Mouse (Mus musculus) forebrain, postnatal 0 days (tissue): Measurements from ENCODE around the gene Efna2. TPM values are rescaled to one million over a fixed set of nuclear protein-coding genes. Genes with fewer than 3 reads are reported as not detected.

Experiments used
- ATAC-seq: fragments of 200-750 bp; cut with Nextera tagmentation; 2 replicates; pipeline ENCODE4 v1.8.0; 2017; ENCODE audit warnings: mild to moderate bottlenecking, moderate library complexity
- DNase-seq: peaks from one replicate; pipeline ENCODE4 v3.0.0-alpha.2; 2015
- H3K27ac ChIP-seq: fragments of 300-500 bp; sonication (generic); 2 replicates; pipeline ENCODE4 v1.5.1; 2014; ENCODE audit warnings: low read depth, mild to moderate bottlenecking, antibody characterized with exemption, low read length, moderate library complexity, mixed read lengths
- H3K27me3 ChIP-seq: fragments of 300-500 bp; sonication (generic); 2 replicates; pipeline ENCODE4 v1.6.1; 2014; ENCODE audit warnings: mild to moderate bottlenecking, low read length, mixed read lengths; ENCODE audit not compliant: insufficient read depth
- H3K36me3 ChIP-seq: fragments of 300-500 bp; sonication (generic); 2 replicates; pipeline ENCODE4 v1.6.1; 2014; ENCODE audit warnings: mild to moderate bottlenecking, moderate library complexity; ENCODE audit not compliant: insufficient read depth
- H3K4me1 ChIP-seq: fragments of 300-500 bp; sonication (generic); 2 replicates; pipeline ENCODE4 v1.6.1; 2014; ENCODE audit warnings: antibody characterized with exemption; ENCODE audit not compliant: insufficient read depth
- H3K4me2 ChIP-seq: fragments of 300-500 bp; sonication (generic); 2 replicates; pipeline ENCODE4 v1.6.1; 2014; ENCODE audit warnings: low read depth, mild to moderate bottlenecking, moderate library complexity
- H3K4me3 ChIP-seq: fragments of 300-500 bp; sonication (generic); 2 replicates; pipeline ENCODE4 v1.5.1; 2014; ENCODE audit warnings: low read depth, low read length, mixed read lengths
- H3K9ac ChIP-seq: fragments of 300-500 bp; sonication (generic); 2 replicates; pipeline ENCODE4 v1.6.1; 2014; ENCODE audit warnings: mild to moderate bottlenecking
- H3K9me3 ChIP-seq: fragments of 300-500 bp; sonication (generic); 2 replicates; pipeline ENCODE4 v1.6.1; 2016; ENCODE audit warnings: low read length
- CTCF ChIP-seq: sonication (generic); IDR thresholded peaks from 2 replicates; pipeline ENCODE4 v1.5.1; 2016; ENCODE audit warnings: antibody characterized with exemption, control low read depth, low read depth
- WGBS: fragments of 180-500 bp; shearing (Covaris S2); extraction: QIAGEN DNeasy Blood & Tissue Kit; methylation state at CpG from one replicate; pipeline ENCODE4 v1.1.7; 2014; 5-methylcytosine and 5-hydroxymethylcytosine counted together
- polyA plus RNA-seq: library from polyadenylated mRNA; unstranded; fragments of >200 nt; fragmentation: Nextera tagmentation; extraction: Ambion mirVana; gene quantifications from 2 replicates; pipeline ENCODE4 v1.2.1, GENCODE M21; 2015
- total RNA-seq: library from RNA; depleted of rRNA; stranded (reverse); fragments of >200 nt; gene quantifications from 2 replicates; pipeline ENCODE4 v1.2.3, GENCODE M21; 2014

Efna2 gene
- total and polyA plus RNA-seq, 2 experiments from 2014 or later, result 29.0 to 31.3 TPM

GRCm38 (mm10) chr10:80160455-80161371 lies 18.6 kb upstream of the Efna2 start:
- TF ChIP-seq CTCF, result no peak
- H3K9me3 ChIP-seq, result no peaks in the 10 kb centered on the region
- peak overlapping the region; percentile 72 for H3K27ac ChIP-seq
- DNase-seq (no peak), ATAC-seq (no peak)
- H3K4me3 ChIP-seq, result peak overlapping the region; percentile 42
- 5% methylated on average over 32 of the region's 33 CpGs for WGBS
- peaks cover 18% of the 10 kb centered on the region for H3K4me1 ChIP-seq
- peak overlapping the region; percentile 80 for H3K4me2 ChIP-seq
- H3K27me3 ChIP-seq, result no peaks in the 10 kb centered on the region
- peaks cover 19% of the 10 kb centered on the region for H3K36me3 ChIP-seq
- H3K9ac ChIP-seq, result peak overlapping the region; percentile 37

GRCm38 (mm10) chr10:80161522-80162242 lies 17.6 kb upstream of the Efna2 start:
- no peaks in the 10 kb centered on the region for H3K9me3 ChIP-seq
- ATAC-seq (no peak), DNase-seq (no peak)
- H3K27ac ChIP-seq, result no peak overlapping the region
- H3K27me3 ChIP-seq, result no peaks in the 10 kb centered on the region
- peaks cover 24% of the 10 kb centered on the region for H3K4me1 ChIP-seq
- H3K9ac ChIP-seq, result peak overlapping the region; percentile 35; the same call in 1 of the 2 replicates
- H3K4me3 ChIP-seq, result no peak overlapping the region
- H3K36me3 ChIP-seq, result peaks cover 10% of the 10 kb centered on the region
- 20% methylated on average over 7 of the region's 7 CpGs for WGBS
- no peak for TF ChIP-seq CTCF
- H3K4me2 ChIP-seq, result no peak overlapping the region

DNA sequence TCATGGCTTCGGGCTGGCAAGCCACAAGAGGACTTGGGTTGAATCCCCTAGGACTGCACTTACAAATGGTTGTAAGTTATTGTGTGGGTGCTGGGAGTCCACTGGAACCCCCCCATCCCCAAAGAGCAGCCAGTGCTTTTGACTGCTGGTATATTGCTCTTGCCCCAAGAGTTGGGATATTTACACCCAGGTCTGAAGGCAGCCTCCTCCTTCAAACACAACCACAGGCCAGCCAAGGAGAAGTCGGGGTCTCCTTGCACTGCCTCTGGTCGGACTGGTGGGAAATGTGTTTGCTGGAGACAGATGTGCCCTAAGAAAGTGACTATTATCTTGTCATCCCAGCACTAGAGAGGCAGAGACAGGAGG lies 17.1 kb upstream of the Efna2 start:
- Histone ChIP-seq H3K4me3 (no peak overlapping the region), H3K4me2 (no peak overlapping the region), H3K4me1 (peaks cover 29% of the 10 kb centered on the region), H3K27ac (no peak overlapping the region), H3K36me3 (peaks cover 4% of the 10 kb centered on the region), H3K9me3 (no peaks in the 10 kb centered on the region), H3K27me3 (no peaks in the 10 kb centered on the region), H3K9ac (no peak overlapping the region)
- 81% methylated on average over 3 of the region's 3 CpGs for WGBS
- DNase-seq (no peak), ATAC-seq (no peak)
- TF ChIP-seq CTCF, result no peak

DNA sequence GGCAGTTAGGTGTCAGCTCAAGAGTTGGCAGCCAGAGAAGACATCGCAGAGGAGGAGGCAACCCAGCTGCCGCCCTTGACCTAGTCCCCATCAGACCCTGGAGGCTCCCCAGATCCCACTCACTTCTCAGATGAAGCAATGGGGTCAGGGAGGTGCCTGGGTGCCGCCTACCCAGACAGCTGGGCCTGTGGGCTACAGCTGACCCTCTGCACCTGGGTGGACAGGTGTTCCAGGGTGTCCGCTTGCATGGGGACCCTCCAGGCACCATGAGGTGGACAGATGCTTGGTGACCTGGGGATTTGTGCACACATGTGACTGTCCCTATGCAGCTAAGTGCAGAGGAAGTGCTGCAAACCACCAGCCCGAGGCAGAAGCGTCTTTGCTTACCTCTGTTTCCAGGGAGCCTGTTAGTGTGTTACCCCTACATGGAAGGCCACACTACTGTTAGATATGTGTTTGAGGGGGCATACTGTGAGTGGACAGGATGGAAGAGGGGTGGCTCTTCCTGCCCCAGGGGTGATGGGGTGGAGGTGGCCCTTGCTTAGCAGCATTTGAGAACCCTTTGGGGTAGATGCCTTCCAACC lies 16.5 kb upstream of the Efna2 start:
- H3K9ac ChIP-seq, result no peak overlapping the region
- no peaks in the 10 kb centered on the region for H3K9me3 ChIP-seq
- H3K36me3 ChIP-seq, result no peaks in the 10 kb centered on the region
- ATAC-seq (no peak), DNase-seq (no peak)
- H3K27ac ChIP-seq, result no peak overlapping the region
- peaks cover 29% of the 10 kb centered on the region for H3K4me1 ChIP-seq
- no peak overlapping the region for H3K4me3 ChIP-seq
- whole genome bisulfite sequencing, result 82% methylated on average over 6 of the region's 6 CpGs
- H3K27me3 ChIP-seq, result no peaks in the 10 kb centered on the region
- no peak overlapping the region for H3K4me2 ChIP-seq
- TF ChIP-seq CTCF, result no peak

DNA sequence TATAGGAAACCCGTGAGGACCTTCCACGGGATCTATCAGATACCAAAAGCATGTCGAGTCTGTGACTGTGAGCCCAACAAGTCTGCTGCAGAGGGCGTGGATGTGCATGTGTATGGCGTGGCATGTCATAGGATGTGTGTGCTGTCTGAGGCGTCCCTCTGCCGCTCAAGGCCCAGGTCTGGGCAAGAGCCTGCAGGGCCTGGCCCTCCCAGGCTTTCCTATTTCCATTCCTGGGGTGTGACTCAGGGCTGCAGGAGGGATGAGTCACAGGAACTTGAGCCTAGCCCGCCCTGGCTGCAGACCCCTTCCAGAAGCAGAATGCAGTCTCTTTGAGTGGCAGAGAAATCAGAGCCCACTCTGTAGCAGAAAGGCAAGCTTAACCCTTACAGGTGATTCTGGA lies 15.6 kb upstream of the Efna2 start:
- no peak for DNase-seq
- ATAC-seq, result no peak
- H3K9ac ChIP-seq, result no peak overlapping the region
- TF ChIP-seq CTCF, result no peak
- no peak overlapping the region for H3K27ac ChIP-seq
- peaks cover 31% of the 10 kb centered on the region for H3K4me1 ChIP-seq
- 77% methylated on average over 8 of the region's 8 CpGs for WGBS
- no peak overlapping the region for H3K4me3 ChIP-seq
- H3K36me3 ChIP-seq, result no peaks in the 10 kb centered on the region
- no peaks in the 10 kb centered on the region for H3K9me3 ChIP-seq
- H3K27me3 ChIP-seq, result no peaks in the 10 kb centered on the region
- H3K4me2 ChIP-seq, result 0 out of 2 replicates have a peak overlapping the region, but pooled peaks have one; percentile 83

- Histone ChIP-seq H3K27me3 (no peaks in the 10 kb centered on the region), H3K4me3 (peak overlapping the region; percentile 42), H3K9me3 (no peaks in the 10 kb centered on the region), H3K4me2 (peak overlapping the region; percentile 83), H3K36me3 (no peaks in the 10 kb centered on the region), H3K9ac (peak overlapping the region; percentile 65), H3K4me1 (peaks cover 35% of the 10 kb centered on the region), H3K27ac (peak overlapping the region; percentile 76)
- ATAC-seq (peak; percentile 0; the same call in 1 of the 2 replicates), DNase-seq (no peak)
- no peak for TF ChIP-seq CTCF
- 12% methylated on average over 40 of the region's 44 CpGs for WGBS
Observed at GRCm38 (mm10) chr10:80164161-80164997, 14.9 kb upstream of the Efna2 start.
